Mouse (Mus musculus): ENCODE results near the gene Pttg1. TPM values are rescaled to one million over a fixed set of nuclear protein-coding genes. Genes with fewer than 3 reads are reported as not detected.

Pttg1 gene
- polyA plus RNA-seq, 1 experiment: 4.3 TPM

DNA sequence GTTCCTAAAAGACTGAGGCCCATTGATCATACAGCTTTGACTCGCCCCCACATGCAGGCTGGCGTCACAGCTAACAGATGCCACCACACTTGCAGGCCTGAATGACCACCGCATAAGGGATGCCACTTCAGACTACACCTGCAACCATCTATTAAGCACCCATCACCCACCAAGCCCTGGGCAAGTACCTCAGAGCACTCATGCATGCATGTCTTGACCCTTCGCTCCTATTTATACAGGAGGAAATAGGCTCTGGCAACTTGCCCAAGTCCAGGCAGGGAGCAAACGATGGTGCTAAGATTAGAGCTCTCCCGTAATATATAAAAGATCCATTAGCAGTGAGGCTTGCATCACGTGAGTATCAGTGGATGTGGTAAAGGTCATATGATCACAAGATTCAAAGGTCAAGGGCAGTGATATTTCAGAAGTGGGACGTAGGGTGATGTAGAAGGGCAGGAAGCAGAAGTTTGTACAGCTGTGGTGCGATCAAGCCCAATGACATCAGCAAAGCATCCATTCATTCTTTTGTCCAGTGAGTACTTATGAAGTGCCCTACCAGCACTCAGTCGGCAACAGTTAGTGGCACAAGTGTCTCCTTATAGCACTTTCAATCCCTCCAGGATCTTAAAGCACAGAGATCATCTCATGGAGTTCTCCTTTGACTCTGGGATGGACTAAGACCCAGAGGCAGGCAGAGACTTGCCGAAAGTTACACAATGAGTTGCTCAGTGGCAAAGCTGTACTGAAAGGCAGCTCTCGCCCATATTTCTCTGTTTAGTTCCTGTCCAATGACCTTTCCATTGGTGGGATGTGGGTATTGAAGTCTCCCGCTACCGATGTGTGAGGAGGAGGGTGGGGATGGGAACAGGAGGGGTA lies 30.7 kb downstream of the Pttg1 start:
- TF ChIP-seq POLR2A (IDR thresholded peaks at IDR 0.05; ENCODE audit: borderline replicate concordance, extremely low read depth, low read depth, low read length) (no peak), CTCF (IDR thresholded peaks at IDR 0.05; ENCODE audit: insufficient read depth, low read length) (no peak)
- WGBS: 46% methylated on average over 14 of the region's 14 CpGs
- Histone ChIP-seq H3K4me3 (replicated peaks; ENCODE audit: extremely low read depth, low read depth, low read length) (no peak overlapping the region), H3K4me1 (ENCODE audit: control insufficient read depth, insufficient read depth, low read length) (peaks cover 7% of the 10 kb centered on the region)
- no peak for DNase-seq

- H3K4me3 ChIP-seq (replicated peaks; ENCODE audit: extremely low read depth, low read depth, low read length): no peak overlapping the region
- TF ChIP-seq POLR2A (IDR thresholded peaks at IDR 0.05; ENCODE audit: borderline replicate concordance, extremely low read depth, low read depth, low read length) (no peak), CTCF (IDR thresholded peaks at IDR 0.05; ENCODE audit: insufficient read depth, low read length) (no peak)
- no peak for DNase-seq
- H3K4me1 ChIP-seq (ENCODE audit: control insufficient read depth, insufficient read depth, low read length): peaks cover 7% of the 10 kb centered on the region
- WGBS: 84% methylated on average over 4 of the region's 4 CpGs
Observed at GRCm38 (mm10) chr11:43393325-43393724, 32.7 kb downstream of the Pttg1 start.

GRCm38 (mm10) chr11:43392757-43393156 lies 33.3 kb downstream of the Pttg1 start:
- TF ChIP-seq POLR2A (IDR thresholded peaks at IDR 0.05; ENCODE audit: borderline replicate concordance, extremely low read depth, low read depth, low read length): no peak
- no peak for TF ChIP-seq CTCF (IDR thresholded peaks at IDR 0.05; ENCODE audit: insufficient read depth, low read length)
- WGBS: 29% methylated on average over 2 of the region's 2 CpGs
- no peak for DNase-seq
- H3K4me3 ChIP-seq (replicated peaks; ENCODE audit: extremely low read depth, low read depth, low read length): no peak overlapping the region
- peaks cover 7% of the 10 kb centered on the region for H3K4me1 ChIP-seq (ENCODE audit: control insufficient read depth, insufficient read depth, low read length)

DNA sequence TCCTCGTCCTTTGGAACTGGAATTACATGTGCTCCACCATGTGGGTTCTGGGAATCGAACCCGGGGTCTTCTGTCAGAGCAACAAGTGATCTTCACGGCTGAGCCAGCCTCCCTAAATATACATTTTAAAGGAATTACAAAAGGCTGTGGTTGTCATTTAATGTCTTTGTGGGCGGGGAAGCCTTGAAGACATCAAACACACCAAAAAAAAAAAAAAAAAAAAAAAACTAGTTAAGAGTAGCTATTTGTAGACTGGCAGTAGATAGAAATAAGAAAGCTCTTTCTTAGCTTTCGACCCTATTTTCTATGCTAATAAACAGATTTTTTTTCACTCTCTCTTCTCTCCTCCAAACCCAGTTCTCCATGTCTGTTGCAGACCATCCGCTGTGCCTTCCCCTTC lies 36.9 kb downstream of the Pttg1 start:
- no peak overlapping the region for H3K4me3 ChIP-seq (replicated peaks; ENCODE audit: extremely low read depth, low read depth, low read length)
- 82% methylated on average over 7 of the region's 7 CpGs for WGBS
- TF ChIP-seq POLR2A (IDR thresholded peaks at IDR 0.05; ENCODE audit: borderline replicate concordance, extremely low read depth, low read depth, low read length): no peak
- no peak for TF ChIP-seq CTCF (IDR thresholded peaks at IDR 0.05; ENCODE audit: insufficient read depth, low read length)
- peaks cover 3% of the 10 kb centered on the region; the same call in 1 of the 2 replicates for H3K4me1 ChIP-seq (ENCODE audit: control insufficient read depth, insufficient read depth, low read length)
- DNase-seq: no peak

DNA sequence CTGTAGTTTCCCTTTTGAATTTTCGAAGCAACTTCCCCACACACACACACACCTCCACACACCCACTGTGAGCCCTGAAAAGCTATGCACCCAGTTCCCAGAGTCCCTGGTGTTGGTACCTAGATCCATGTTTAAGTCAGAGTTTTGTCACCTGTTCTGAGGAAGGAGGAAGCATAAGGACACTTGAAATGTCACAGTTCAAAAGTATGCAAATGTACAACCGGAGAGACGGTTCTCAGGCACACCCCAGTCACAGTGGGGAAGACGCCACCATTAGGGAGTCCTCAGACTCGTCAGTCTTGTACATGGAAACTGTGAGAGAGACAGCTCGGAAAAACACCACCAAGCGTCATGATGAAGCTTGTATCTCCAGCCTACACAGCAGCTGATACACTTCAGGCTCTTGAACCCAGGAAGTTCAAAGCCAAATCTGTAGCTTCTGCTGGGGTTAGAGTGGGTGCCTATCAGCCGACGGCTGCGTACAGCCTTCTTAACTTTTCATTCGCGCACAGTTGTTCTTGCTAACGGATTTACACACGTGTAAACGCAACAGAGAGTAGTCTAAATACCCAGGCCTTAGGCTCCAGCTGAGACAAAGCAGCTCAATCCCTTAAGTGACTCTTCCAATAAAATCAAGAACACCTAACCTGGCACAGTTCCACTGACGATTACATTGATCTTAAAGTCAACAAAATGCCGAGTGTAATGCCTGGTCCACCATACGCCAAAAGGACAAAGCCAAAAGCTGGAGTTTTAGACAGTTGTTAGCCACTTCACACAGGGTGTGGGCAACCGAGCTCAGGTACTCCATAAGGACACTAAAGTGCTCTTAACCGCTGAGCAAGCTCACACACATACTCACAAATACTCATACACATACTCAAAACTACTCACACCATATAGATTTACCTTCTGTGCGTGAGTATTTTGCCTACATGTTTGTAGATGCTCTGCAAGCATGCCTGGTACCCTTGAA lies 37.6 kb downstream of the Pttg1 start:
- TF ChIP-seq CTCF (IDR thresholded peaks at IDR 0.05; ENCODE audit: insufficient read depth, low read length): no peak
- no peak for DNase-seq
- 66% methylated on average over 21 of the region's 21 CpGs for WGBS
- peaks cover 3% of the 10 kb centered on the region; the same call in 1 of the 2 replicates for H3K4me1 ChIP-seq (ENCODE audit: control insufficient read depth, insufficient read depth, low read length)
- no peak overlapping the region for H3K4me3 ChIP-seq (replicated peaks; ENCODE audit: extremely low read depth, low read depth, low read length)

GRCm38 (mm10) chr11:43387004-43387880 lies 38.8 kb downstream of the Pttg1 start:
- Histone ChIP-seq H3K4me1 (ENCODE audit: control insufficient read depth, insufficient read depth, low read length) (peaks cover 3% of the 10 kb centered on the region; the same call in 1 of the 2 replicates), H3K4me3 (replicated peaks; ENCODE audit: extremely low read depth, low read depth, low read length) (no peak overlapping the region)
- TF ChIP-seq CTCF (IDR thresholded peaks at IDR 0.05; ENCODE audit: insufficient read depth, low read length) (no peak), POLR2A (IDR thresholded peaks at IDR 0.05; ENCODE audit: borderline replicate concordance, extremely low read depth, low read depth, low read length) (no peak)
- no peak for DNase-seq
- WGBS: 84% methylated on average over 14 of the region's 14 CpGs

GRCm38 (mm10) chr11:43385716-43386115 lies 40.3 kb downstream of the Pttg1 start:
- 6% methylated on average over 8 of the region's 8 CpGs for WGBS
- Histone ChIP-seq H3K4me1 (ENCODE audit: control insufficient read depth, insufficient read depth, low read length) (peaks cover 3% of the 10 kb centered on the region), H3K4me3 (replicated peaks; ENCODE audit: extremely low read depth, low read depth, low read length) (peak overlapping the region; percentile 22)
- no peak for DNase-seq
- TF ChIP-seq POLR2A (IDR thresholded peaks at IDR 0.05; ENCODE audit: borderline replicate concordance, extremely low read depth, low read depth, low read length): no peak
- no peak for TF ChIP-seq CTCF (IDR thresholded peaks at IDR 0.05; ENCODE audit: insufficient read depth, low read length)

DNA sequence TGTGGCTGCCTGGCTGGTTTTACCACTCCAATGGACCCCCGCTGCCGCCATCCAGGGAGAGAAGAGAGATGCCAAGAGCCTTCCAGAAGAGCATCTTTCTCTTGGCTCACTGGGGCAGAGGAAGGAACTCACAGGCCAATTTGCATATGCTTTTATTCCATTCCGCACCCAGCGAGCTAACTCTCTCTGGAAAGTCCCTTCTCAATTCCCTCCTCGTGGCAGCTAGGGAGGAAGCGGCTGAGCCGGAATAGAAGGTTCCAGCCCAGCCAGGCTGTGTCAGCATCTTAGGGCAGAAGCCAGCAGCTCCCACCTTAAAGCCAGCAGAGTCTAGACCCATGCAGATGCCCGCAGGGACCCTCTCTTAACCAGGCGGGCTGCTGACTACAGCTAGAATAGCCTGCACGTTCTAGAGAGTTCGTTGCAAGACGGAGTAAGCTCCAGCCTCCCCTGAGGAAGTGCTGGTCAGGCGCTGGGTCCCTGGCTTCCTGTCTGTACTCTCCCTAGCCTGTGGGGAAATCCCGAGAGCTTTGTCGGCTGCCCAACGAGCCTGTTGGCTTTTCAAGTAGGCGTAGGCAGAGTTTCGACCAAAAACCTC lies 40.9 kb downstream of the Pttg1 start:
- H3K4me1 ChIP-seq (ENCODE audit: control insufficient read depth, insufficient read depth, low read length): peaks cover 3% of the 10 kb centered on the region
- TF ChIP-seq CTCF (IDR thresholded peaks at IDR 0.05; ENCODE audit: insufficient read depth, low read length): no peak
- peak; percentile 56; the same call in 1 of the 2 replicates for TF ChIP-seq POLR2A (IDR thresholded peaks at IDR 0.05; ENCODE audit: borderline replicate concordance, extremely low read depth, low read depth, low read length)
- H3K4me3 ChIP-seq (replicated peaks; ENCODE audit: extremely low read depth, low read depth, low read length): peak overlapping the region; percentile 64
- under 1% methylated on average over 18 of the region's 18 CpGs for WGBS
- DNase-seq: peak; percentile 60
